Mouse (Mus musculus): ENCODE measurements around the gene Best3. TPM values are rescaled to one million over a fixed set of nuclear protein-coding genes. Genes with fewer than 3 reads are reported as not detected.

Gene Best3
- polyA plus RNA-seq, 1 experiment from 2014 or later: 0.23 TPM

DNA sequence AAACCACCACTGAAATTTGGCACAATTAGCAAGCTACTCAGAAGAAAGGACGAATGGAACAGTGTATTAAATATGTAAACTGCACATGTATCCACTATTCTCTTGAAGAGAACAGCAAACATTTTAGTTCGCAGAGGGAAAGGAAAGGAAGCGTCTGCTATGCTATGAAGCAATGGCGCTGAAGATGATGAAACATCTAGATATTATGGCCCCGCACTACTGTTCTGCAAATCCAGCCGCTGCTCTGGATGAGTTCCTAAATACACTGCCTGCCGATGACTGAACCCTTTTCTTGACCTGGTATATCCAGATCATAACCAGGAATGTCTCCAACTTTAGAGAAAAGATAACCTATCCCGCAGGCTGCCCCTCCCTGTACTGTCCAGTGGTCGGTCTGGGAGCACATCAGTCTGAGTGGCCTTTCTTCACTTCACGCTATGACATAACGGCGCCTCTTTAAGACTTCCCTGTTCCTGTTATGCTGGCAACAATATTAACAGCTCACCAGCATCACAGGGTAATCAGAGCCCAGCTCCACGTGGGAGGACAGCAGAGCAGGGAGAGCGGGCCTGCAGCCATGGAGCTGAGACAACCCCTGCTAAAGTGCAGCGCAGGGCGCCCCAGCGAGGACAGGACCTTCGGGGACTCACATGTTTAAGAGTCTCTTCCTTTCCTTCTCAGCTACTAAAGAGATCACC is 86.2 kb downstream of the Best3 start:
- no peak overlapping the region for H3K4me2 ChIP-seq (ENCODE audit: low read depth, severe bottlenecking)
- H3K9me3 ChIP-seq (ENCODE audit: control insufficient read depth, low read length): no peaks in the 10 kb centered on the region
- H3K36me3 ChIP-seq (ENCODE audit: control insufficient read depth, insufficient read depth, low read length): peaks cover 20% of the 10 kb centered on the region
- no peaks in the 10 kb centered on the region for H3K27me3 ChIP-seq (ENCODE audit: control insufficient read depth, insufficient read depth, low read length)
- 93% methylated on average over 18 of the region's 18 CpGs for WGBS
- no peak for DNase-seq (ENCODE audit: low spot score)
- no peaks in the 10 kb centered on the region for H3K4me1 ChIP-seq (ENCODE audit: control insufficient read depth, insufficient read depth, low read length)
- ATAC-seq (ENCODE audit: insufficient number of reproducible peaks, low FRiP score, low TSS enrichment, low read depth): no peak
- H3K4me3 ChIP-seq (ENCODE audit: low read depth, low read length): no peak overlapping the region
- no peak overlapping the region for H3K9ac ChIP-seq (ENCODE audit: low read length)
- no peak overlapping the region for H3K27ac ChIP-seq (replicated peaks; ENCODE audit: low read depth, low read length)

DNA sequence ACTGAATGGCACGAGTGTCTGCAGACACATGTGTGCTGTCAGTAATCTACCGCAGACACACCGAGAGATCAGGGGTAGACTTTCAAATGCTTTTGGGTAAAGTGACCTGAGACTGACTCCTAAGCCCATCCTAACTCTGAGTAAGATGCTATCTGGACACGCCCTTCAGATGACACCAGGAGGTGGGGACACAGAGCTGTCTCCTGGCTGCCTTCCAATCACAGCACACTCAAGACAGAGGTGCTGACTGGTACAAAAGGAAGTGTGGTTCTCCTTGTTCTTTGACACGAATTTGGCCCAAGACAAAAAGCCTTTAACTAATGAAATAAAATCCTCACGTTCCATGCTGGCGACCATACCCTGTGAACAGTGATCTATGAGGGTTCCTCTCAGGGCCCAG is 87.1 kb downstream of the Best3 start:
- Histone ChIP-seq H3K9ac (ENCODE audit: low read length) (no peak overlapping the region), H3K4me1 (ENCODE audit: control insufficient read depth, insufficient read depth, low read length) (no peaks in the 10 kb centered on the region), H3K9me3 (ENCODE audit: control insufficient read depth, low read length) (no peaks in the 10 kb centered on the region), H3K27ac (replicated peaks; ENCODE audit: low read depth, low read length) (no peak overlapping the region), H3K36me3 (ENCODE audit: control insufficient read depth, insufficient read depth, low read length) (peaks cover 20% of the 10 kb centered on the region), H3K4me3 (ENCODE audit: low read depth, low read length) (no peak overlapping the region), H3K4me2 (ENCODE audit: low read depth, severe bottlenecking) (no peak overlapping the region), H3K27me3 (ENCODE audit: control insufficient read depth, insufficient read depth, low read length) (no peaks in the 10 kb centered on the region)
- no peak for ATAC-seq (ENCODE audit: insufficient number of reproducible peaks, low FRiP score, low TSS enrichment, low read depth)
- WGBS: 92% methylated on average over 7 of the region's 7 CpGs
- DNase-seq (ENCODE audit: low spot score): no peak

Other genes starting within 250 kb of the Best3 start
- 0.07 and 0.16 TPM in 2 replicates for gene Myrfl, start 89.4 kb upstream of the Best3 start, polyA plus RNA-seq (2014; fragmentation: Nextera tagmentation; extraction: Ambion mirVana)
- 43.1 and 43.5 TPM in 2 replicates for gene Rab3ip, start 35.5 kb upstream of the Best3 start, polyA plus RNA-seq (2014; fragmentation: Nextera tagmentation; extraction: Ambion mirVana)
- not detected in 2 replicates for gene Gm10271, start 13.7 kb upstream of the Best3 start, polyA plus RNA-seq (2014; fragmentation: Nextera tagmentation; extraction: Ambion mirVana)
- 0.11 TPM in 1 of 2 replicates, not detected in the other for gene Lrrc10, start 59.0 kb downstream of the Best3 start, polyA plus RNA-seq (2014; fragmentation: Nextera tagmentation; extraction: Ambion mirVana)
- gene Cct2, start 77.5 kb downstream of the Best3 start, polyA plus RNA-seq (2014; fragmentation: Nextera tagmentation; extraction: Ambion mirVana): 360 and 362 TPM in 2 replicates
- gene Frs2, start 162.2 kb downstream of the Best3 start, polyA plus RNA-seq (2014; fragmentation: Nextera tagmentation; extraction: Ambion mirVana): 24.9 and 27.9 TPM in 2 replicates
- 131 TPM in 2 replicates for gene Yeats4, start 238.2 kb downstream of the Best3 start, polyA plus RNA-seq (2014; fragmentation: Nextera tagmentation; extraction: Ambion mirVana)

Data from limb, embryonic 11.5 days (tissue).